Mouse (Mus musculus) telencephalon, adult 2 months (tissue): Measurements from ENCODE around the gene C530008M17Rik.

Experiments used
- DNase-seq: peaks from one replicate; pipeline ENCODE4 v3.0.0-alpha.2; 2011; ENCODE audit warnings: low read depth, low spot score

C530008M17Rik gene

DNA sequence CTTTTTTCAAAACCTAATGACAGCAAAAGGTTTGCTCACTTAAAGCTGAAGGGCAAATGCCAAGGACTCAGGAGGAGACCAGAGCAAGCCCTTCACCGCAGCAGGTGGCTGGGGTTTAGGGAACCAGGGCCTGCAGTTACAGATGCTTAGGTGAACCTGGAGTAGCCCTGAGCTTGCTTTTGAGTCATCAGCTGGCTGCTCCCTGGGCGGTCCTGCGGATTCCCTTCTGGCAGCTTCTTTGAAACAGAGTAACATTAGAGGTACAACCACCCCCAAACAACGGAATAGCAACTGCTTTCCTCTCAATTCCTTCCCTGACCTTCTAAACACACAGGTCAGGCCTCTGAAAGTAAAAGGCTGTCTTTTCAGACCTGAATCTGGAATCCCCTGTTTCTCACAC, 116.5 kb downstream of the C530008M17Rik start:
- DNase-seq = no peak

DNA sequence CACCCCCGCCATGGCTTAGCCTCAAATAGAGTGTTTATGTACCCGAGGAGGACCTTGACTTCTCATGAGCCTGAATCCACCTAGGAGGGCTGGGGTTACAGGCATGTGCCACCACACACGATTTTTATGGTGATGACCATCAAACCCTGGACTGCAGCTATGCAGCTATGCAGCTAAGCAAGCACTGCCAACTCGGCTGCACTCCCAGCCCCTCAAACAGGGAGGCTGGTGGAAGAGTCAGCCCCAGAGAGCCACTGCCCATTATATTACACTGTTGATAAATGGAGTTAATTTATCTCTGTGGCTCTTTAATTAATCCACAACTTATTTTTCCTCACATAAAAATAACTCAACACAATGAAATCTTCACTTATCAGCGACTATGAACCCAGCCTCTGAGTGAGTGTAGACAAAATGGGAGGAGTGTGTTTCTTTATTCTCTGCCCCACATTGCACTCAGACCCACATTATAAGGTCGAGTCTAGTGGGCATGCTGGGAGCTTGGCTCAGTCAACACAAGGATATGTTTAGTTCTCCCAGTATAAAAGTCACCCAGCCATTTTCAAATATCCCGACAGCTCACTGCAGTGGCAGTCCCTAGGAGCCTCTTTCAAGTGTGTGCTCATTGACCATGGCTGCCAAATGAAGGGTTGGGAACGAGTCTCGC, 117.3 kb downstream of the C530008M17Rik start:
- DNase-seq = no peak

DNA sequence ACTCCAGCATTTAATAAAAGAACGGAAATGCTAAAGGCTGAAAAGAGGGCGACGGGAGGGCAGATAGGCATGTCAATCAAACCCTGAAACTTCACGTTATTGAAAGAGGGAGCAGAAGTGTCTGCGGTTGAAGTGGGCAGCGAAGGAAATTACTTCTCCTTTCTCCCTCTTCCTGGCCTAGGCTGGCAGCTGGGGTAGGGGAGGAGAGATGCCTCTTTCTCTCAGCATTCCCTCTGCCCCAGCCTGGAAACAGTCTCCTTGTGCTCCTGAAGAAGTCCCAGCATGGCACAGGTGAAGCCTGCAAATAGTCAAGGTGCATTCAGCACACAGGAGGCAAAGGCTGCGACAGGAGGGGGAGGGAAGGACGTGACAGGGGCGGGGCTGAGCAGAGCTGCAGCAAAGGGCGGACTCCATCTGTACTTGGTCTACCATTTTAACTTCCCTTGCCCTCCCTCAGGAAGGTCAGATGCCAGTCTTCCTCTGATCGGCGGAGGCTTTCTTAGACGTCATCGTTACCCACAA, 122.8 kb downstream of the C530008M17Rik start:
- DNase-seq = no peak

DNA sequence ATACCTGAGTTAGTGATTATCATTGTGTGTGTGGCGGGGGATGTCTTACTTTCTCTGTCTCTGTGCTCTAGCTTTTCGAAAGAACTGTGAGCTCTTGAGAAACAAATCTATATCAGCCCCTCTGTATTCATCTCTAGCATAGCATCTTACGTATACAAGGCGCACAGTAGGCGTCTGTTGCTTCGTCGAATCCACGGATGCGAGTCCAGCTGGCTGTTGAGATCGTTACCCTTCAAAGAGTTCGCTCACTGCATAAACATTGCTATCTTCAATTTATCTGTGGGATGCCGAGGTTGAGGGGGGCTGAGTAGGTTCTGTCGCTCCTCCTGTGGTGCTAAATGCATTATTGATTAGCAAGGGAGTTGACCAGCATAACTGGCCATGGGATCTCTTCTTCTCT, 125.6 kb downstream of the C530008M17Rik start:
- no peak for DNase-seq

GRCm38 (mm10) chr5:76782414-76783103, 126.2 kb downstream of the C530008M17Rik start:
- DNase-seq = peak; percentile 53

DNA sequence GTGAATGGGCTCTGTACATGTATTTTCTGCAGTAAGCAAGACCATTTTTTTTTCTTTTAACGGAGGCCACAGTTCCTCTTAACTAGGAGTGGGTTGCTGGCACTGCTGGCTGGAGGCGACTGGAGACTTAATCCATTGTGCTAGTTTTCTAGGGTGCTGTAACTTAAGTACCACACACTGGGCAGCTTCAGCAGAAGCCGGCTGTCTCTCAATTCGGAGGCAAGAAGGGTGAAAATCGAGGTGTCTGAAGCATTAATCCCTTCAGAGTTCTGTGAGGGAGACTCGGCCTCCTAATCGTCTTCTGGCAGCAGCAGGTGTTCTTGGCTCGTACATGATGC, 126.8 kb downstream of the C530008M17Rik start:
- no peak for DNase-seq

GRCm38 (mm10) chr5:76784151-76784723, 127.9 kb downstream of the C530008M17Rik start:
- no peak for DNase-seq

GRCm38 (mm10) chr5:76785013-76785412, 128.7 kb downstream of the C530008M17Rik start:
- no peak for DNase-seq

DNA sequence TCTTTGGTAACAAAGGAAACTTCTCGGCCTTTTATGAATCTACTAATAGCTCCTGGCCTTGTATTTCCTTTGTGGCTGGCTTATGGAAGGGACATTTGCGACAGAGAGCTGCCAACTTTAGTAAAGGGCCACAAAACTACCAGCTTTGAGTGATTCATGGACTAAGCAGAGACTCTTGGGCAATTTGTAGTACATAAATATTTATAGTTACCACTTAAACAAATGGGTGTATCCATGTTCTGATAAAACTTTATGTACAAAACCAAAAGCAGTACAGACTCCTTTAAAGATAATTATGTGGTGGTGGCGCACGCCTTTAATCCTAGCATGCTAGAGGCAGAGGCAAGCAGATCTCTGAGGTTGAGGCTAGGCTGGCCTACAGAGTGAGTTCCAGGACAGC, 133.6 kb downstream of the C530008M17Rik start:
- DNase-seq = no peak

DNA sequence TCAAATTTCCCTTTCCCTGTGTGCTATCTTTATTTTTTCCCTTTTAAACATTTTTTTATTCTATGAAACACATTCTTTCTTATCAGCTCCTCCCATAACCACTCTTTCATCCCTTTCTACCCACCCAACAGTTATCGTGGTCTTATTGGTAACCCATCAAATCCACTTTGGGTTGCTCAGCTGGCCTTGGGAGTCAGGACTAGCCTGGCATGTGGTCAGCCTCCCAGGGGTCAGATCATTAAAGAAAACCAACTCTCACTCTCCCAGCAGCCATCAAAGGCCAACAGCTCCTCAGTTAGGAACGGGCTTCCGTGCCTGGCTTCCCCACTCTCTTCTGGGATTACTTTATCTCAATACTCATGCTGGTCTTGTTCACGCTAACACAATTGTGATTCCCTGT, 135.0 kb downstream of the C530008M17Rik start:
- DNase-seq = no peak

DNA sequence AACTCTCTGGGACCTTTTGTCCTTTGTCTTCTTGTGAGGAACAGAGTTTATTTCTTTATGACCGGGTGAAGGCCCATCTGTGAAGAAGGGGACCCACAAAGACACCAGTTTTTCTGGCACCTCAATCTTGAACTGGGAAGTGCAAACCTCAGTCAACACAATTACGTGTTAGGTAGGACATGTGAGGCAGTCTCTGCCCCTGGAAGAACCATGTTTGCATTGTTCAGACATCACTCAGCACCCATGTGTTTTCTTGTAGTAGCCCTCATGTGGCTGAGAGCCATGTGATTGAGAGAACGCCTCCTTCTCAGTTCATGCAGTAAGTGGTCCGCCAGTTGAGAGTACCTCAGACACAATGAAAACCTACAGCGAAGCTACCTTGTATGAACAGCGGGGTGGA, 136.4 kb downstream of the C530008M17Rik start:
- DNase-seq = no peak

DNA sequence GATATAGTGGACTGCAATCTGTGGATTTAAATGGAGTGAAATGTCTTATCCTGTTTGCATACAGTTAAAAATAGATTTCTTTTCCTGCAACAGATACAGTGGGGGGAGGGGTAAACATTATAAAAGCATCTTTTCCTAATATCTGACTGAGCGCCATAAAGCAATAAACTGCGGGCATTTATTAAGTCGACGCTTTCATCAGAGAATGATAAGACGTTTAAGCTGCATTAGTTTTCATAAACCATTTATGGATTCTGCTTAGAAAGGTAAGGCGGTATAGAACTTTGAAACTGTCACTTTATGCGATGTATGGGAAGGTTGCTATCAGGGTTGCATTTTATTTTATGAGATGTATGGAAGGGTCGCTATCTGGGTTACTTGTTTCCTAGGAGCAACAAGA, 141.7 kb downstream of the C530008M17Rik start:
- DNase-seq = no peak

- DNase-seq = no peak
Measured at GRCm38 (mm10) chr5:76799471-76799870, 143.2 kb downstream of the C530008M17Rik start.

DNA sequence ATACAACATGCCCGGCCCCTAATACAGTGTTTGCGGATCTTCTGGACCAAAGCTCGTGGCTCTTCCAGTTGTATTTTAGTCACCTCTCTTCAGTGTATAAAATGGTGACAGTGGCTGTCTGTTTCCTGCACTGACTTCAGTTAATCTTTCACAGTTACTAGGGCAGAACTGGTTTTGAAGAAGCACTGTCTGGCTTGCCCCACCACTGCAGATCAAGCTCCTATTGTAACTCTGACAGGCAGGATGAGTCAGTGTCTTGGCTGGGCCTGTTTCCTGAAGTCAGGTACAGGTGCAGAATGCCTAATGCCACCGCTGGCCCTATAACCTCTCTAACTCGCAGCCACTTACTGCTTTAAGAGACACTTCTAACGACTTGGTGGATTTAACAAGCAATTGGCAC, 152.7 kb downstream of the C530008M17Rik start:
- no peak for DNase-seq

DNA sequence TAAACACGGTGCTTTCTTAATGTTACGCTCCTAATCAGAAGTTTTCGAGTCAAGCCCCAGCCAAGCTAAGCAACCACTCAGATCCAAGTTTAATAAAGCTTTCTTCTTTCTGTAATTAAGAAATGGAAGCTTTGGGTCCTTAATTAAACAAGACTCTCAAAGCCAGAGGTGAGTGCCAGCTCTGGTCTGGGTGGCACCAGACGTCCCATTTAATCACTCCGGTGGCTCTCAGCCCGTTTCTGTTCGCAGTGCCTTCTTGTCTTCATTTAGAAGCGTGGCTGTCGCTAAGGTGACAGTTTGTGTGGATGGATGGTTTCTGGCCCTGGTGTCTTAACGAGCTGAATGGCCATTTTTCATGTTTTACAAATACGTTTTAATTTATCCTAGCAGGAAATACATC, 158.7 kb downstream of the C530008M17Rik start:
- no peak for DNase-seq

GRCm38 (mm10) chr5:76815786-76816455, 159.6 kb downstream of the C530008M17Rik start:
- no peak for DNase-seq

DNA sequence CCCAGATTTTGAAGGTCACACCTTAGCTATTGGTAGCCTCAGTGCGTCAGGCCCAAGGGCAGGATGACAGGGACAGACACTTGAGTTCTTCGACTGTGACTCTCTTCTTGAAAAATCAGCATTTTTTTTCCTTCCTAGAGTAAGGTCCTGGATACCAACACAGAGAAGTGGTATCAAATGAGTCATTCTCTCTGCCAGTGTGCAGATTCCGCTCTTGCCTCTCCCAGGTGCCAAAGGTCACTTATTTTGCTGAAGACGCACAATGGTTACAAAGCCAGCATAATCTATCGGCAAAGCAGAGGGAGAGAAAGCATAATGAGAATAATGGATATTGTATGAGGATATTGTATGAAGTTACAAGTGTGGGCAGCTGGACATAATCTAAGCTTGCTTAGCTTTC, 160.4 kb downstream of the C530008M17Rik start:
- DNase-seq = no peak

GRCm38 (mm10) chr5:76817678-76818077, 161.4 kb downstream of the C530008M17Rik start:
- peak; percentile 21 for DNase-seq

DNA sequence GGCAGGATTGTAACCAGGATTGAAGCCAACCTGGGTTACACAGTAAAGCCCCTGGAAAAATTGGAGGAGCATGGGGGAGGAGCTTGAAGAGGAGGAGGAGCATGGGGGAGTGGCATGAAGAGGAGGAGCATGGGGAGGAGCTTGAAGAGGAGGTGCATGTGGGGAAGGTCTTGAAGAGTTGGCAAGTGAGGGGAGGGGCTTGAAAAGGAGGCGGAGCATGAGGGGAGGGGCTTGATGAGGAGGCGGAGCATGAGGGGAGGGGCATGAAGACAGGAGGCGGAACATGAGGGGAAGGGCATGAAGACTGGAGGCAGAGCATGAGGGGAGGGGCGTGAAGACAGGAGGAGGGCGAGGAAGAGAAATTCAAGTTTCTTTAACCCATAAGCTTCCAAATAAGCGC, 162.5 kb downstream of the C530008M17Rik start:
- DNase-seq = no peak

DNA sequence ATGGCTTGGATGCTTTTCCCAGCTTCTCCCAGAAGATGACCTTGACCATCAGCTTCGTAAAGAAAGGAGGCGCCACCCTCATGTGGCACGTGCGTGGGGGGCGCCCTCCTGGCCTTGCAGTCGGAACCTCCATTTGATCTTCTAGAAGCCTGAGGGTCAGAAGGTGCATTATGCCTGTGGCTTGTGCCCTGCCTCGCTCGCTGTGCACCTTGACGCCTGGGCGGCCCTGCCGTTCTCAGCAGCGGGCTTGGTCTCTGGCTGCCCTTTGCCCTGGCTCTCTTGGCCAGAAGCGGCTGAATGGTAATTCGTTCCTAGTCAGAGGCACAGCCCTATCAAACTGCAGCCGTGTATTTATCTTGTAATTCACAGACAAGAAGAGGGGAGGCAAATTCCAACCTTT, 165.8 kb downstream of the C530008M17Rik start:
- DNase-seq = no peak

GRCm38 (mm10) chr5:76828527-76829240, 172.4 kb downstream of the C530008M17Rik start:
- DNase-seq = no peak
